Mouse (Mus musculus) heart, embryonic 12.5 days (tissue): ENCODE measurements around the gene Klrb1b. TPM values are rescaled to one million over a fixed set of nuclear protein-coding genes. Genes with fewer than 3 reads are reported as not detected.
"Not testable (repeated sequence)": the region's sequence is repeated elsewhere in the genome, so short reads cannot be mapped to it uniquely, and the experiment has no call there.

Source experiments
- ATAC-seq: fragments of 200-750 bp; cut with Nextera tagmentation; 2 replicates; pipeline ENCODE4 v1.8.0; 2017; ENCODE audit warnings: moderate TSS enrichment, moderate library complexity; ENCODE audit not compliant: insufficient number of reproducible peaks, low FRiP score
- H3K27ac ChIP-seq: fragments of 300-500 bp; sonication (generic); 2 replicates; pipeline ENCODE4 v1.5.1; 2016; ENCODE audit warnings: mild to moderate bottlenecking, moderate library complexity; ENCODE audit not compliant: poor library complexity, severe bottlenecking
- H3K27me3 ChIP-seq: fragments of 300-500 bp; sonication (generic); replicated peaks from 2 replicates; pipeline ENCODE4 v1.6.1; 2016; ENCODE audit warnings: mild to moderate bottlenecking, moderate library complexity
- H3K36me3 ChIP-seq: fragments of 300-500 bp; sonication (generic); 2 replicates; pipeline ENCODE4 v1.6.1; 2016; ENCODE audit warnings: mild to moderate bottlenecking, moderate library complexity
- H3K4me1 ChIP-seq: fragments of 300-500 bp; sonication (generic); replicated peaks from 2 replicates; pipeline ENCODE4 v1.6.1; 2016; ENCODE audit warnings: mild to moderate bottlenecking
- H3K4me2 ChIP-seq: fragments of 300-500 bp; sonication (generic); 2 replicates; pipeline ENCODE4 v1.6.1; 2016; ENCODE audit warnings: mild to moderate bottlenecking, moderate library complexity
- H3K4me3 ChIP-seq: fragments of 300-500 bp; sonication (generic); 2 replicates; pipeline ENCODE4 v1.5.1; 2016; ENCODE audit warnings: mild to moderate bottlenecking
- H3K9ac ChIP-seq: fragments of 300-500 bp; sonication (generic); 2 replicates; pipeline ENCODE4 v1.6.1; 2016; ENCODE audit warnings: mild to moderate bottlenecking, moderate library complexity
- H3K9me3 ChIP-seq: fragments of 300-500 bp; sonication (generic); replicated peaks from 2 replicates; pipeline ENCODE4 v1.6.1; 2016; ENCODE audit warnings: mild to moderate bottlenecking, moderate library complexity
- WGBS: fragments of 180-500 bp; shearing (Covaris S2); methylation state at CpG from one replicate; pipeline ENCODE4 v1.1.7; 2016; 5-methylcytosine and 5-hydroxymethylcytosine counted together
- polyA plus RNA-seq: library from polyadenylated mRNA; unstranded; fragments of >200 nt; fragmentation: Nextera tagmentation; extraction: Ambion mirVana; gene quantifications from 2 replicates; pipeline ENCODE4 v1.2.1, GENCODE M21; 2016

Klrb1b gene
- polyA plus RNA-seq, 1 experiment from 2014 or later, result not detected

DNA sequence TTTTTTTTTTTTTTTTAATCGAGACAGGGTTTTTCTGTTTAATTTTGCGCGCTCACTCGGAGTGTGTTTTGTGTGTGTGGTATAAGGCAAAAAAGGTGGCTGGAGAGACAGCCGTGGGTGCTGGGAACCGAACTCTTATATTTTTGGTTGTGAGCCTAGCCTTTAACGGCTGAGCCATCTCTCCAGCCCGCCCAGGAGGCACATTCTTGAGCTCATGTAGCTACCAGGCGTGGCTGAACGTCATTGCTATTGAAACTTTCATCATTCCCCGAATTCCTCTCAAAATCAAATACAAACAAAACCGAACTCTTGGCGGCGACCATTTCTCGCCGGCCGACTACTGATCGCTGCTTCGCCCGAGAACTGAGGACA, 27.4 kb downstream of the Klrb1b start:
- peak; percentile 41 for ATAC-seq
- Histone ChIP-seq H3K4me3 (peak overlapping the region; percentile 63), H3K9ac (peak overlapping the region; percentile 81), H3K4me2 (peak overlapping the region; percentile 57), H3K4me1 (peaks cover 12% of the 10 kb centered on the region; the same call in 1 of the 2 replicates), H3K27ac (peak overlapping the region; percentile 66)
- WGBS, result under 1% methylated on average over 20 of the region's 20 CpGs
- H3K36me3 ChIP-seq, H3K27me3 ChIP-seq, H3K9me3 ChIP-seq: not testable (repeated sequence)

DNA sequence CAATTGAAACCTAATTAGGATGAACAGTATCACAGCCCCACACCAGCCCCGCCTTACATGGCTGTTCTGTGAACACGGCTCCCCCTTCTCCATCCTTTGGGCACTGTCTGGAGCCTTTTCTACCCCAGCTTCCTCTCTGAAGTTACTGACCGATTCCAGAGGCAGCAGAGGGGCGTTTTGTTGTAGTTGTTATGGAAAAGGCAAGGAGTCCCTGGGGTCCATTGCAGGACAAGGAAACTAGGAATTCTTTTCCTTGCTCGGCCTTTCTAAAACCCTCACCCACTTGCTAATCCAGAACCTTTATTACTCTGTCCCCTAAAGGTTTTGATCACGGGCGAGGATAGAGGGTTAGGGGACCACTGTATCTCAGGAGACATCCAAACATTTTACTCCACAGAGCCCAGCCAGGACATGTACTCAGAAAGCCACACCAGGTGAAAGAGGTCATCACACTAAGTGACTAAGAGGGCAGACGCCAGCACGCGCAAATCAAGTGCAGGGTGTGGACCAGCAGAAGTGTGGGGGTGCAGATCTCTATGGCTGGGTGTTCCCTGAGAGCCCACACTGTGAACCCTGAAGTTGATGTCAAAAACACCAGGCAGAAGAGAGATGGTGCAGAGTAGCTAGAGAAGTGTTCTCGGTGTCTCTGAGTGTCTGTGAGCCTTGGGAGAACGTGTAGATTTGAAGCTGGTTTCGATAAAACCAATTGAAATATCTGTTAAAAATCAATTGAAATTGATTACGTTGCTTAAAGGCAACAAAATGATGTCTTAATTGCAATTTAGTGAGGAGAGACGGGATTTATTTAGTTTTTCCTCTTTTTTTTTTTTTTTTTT, 28.0 kb downstream of the Klrb1b start:
- H3K4me3 ChIP-seq, result peak overlapping the region; percentile 63
- H3K27me3 ChIP-seq, result no peaks in the 10 kb centered on the region
- H3K9ac ChIP-seq, result no peak overlapping the region; the same call in 1 of the 2 replicates
- H3K9me3 ChIP-seq, result no peaks in the 10 kb centered on the region
- H3K4me2 ChIP-seq, result peak overlapping the region; percentile 72
- H3K27ac ChIP-seq, result no peak overlapping the region
- no peak for ATAC-seq
- peaks cover 16% of the 10 kb centered on the region; the same call in 1 of the 2 replicates for H3K4me1 ChIP-seq
- H3K36me3 ChIP-seq, result no peaks in the 10 kb centered on the region
- WGBS, result 13% methylated on average over 15 of the region's 15 CpGs

DNA sequence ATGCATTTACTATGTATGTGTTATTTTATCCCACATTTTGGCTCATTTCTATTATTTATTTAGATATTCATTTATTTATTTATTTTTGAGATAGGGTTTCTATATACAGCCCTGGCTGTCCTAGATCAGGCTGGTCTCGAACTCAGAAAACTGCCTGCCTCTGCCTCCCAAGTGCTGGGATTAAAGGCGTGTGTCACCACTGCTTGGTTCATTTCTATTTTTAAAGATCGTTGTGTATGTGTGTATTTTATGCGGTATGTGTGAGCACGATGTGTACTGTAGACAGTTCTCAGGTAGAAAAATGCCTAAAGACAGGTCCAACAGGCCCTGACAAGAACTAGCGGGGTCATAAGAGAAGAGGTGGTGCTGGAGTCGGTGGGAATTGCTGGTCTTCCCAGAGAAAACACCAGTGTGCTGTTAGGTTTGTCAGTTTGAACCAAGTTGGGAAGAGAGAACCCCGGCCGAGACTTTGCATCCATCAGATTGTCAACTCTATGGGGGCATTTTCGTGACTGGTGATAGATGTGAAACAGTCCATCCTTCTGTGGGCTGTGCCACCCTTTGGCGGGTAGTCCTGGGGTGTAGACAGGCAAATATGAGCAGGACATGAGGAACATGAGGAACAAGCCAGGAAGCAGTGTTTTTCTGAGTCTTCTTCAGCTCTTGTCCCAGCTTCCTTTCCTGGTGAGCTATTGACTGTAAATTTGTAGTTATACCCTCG, 28.8 kb downstream of the Klrb1b start:
- WGBS, result 71% methylated on average over 12 of the region's 12 CpGs

GRCm38 (mm10) chr6:128796321-128796955, 29.7 kb downstream of the Klrb1b start:
- Histone ChIP-seq H3K4me3 (no peak overlapping the region), H3K36me3 (no peaks in the 10 kb centered on the region), H3K4me2 (no peak overlapping the region), H3K9me3 (no peaks in the 10 kb centered on the region), H3K27ac (no peak overlapping the region), H3K27me3 (no peaks in the 10 kb centered on the region), H3K9ac (no peak overlapping the region), H3K4me1 (peaks cover 13% of the 10 kb centered on the region; the same call in 1 of the 2 replicates)
- 71% methylated on average over 8 of the region's 8 CpGs for WGBS
- no peak for ATAC-seq

More for the DNA sequence above, 28.8 kb downstream of the Klrb1b start:
- Histone ChIP-seq H3K4me1 (peaks cover 16% of the 10 kb centered on the region; the same call in 1 of the 2 replicates), H3K9me3 (no peaks in the 10 kb centered on the region), H3K27ac (no peak overlapping the region), H3K4me2 (peak overlapping the region; percentile 72), H3K4me3 (peak overlapping the region; percentile 63), H3K36me3 (no peaks in the 10 kb centered on the region), H3K27me3 (no peaks in the 10 kb centered on the region), H3K9ac (no peak overlapping the region)
- ATAC-seq, result no peak

GRCm38 (mm10) chr6:128793734-128794133, 32.4 kb downstream of the Klrb1b start:
- H3K4me1 ChIP-seq, result peaks cover 11% of the 10 kb centered on the region; the same call in 1 of the 2 replicates
- H3K27me3 ChIP-seq, result no peaks in the 10 kb centered on the region
- H3K36me3 ChIP-seq, result no peaks in the 10 kb centered on the region
- no peak overlapping the region for H3K4me3 ChIP-seq
- WGBS, result 15% methylated on average over 6 of the region's 6 CpGs
- H3K9me3 ChIP-seq, result no peaks in the 10 kb centered on the region
- H3K9ac ChIP-seq, result no peak overlapping the region
- no peak overlapping the region for H3K27ac ChIP-seq
- no peak overlapping the region for H3K4me2 ChIP-seq
- ATAC-seq, result no peak

GRCm38 (mm10) chr6:128790491-128790994, 35.6 kb downstream of the Klrb1b start:
- 76% methylated on average over 4 of the region's 4 CpGs for WGBS
- not testable (repeated sequence) for ATAC-seq, H3K4me2 ChIP-seq

DNA sequence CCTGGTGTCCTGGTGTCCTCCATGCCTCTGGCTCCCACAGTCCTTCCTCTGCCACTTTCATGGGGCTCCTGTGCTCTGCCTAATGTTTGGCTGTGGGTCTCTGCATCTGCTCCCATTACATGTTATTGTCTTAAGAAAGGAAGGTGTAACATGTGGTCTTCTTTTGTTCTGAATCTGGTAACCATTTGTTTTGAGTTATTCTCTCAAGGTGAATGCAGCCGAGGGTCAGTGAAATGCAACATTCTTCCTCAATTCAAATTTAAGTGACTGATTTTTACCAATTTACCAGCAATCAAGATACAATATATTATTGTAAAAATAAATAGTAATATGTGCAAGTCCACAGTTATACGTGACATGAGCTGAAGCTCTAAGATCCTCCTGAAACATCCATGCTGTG, 37.0 kb downstream of the Klrb1b start, which contains the start of gene Klrb1c:
Gene Klrb1c, minus strand, starts transcription at position 101 of the 400 bp plus-strand sequence.
- no peaks in the 10 kb centered on the region for H3K36me3 ChIP-seq
- WGBS, result 77% methylated on average over 2 of the region's 2 CpGs
- H3K4me2 ChIP-seq, result no peak within 1 kb of the TSS

More at GRCm38 (mm10) chr6:128790491-128790994, 35.6 kb downstream of the Klrb1b start:
- not testable (repeated sequence) for H3K27me3 ChIP-seq, H3K4me1 ChIP-seq, H3K36me3 ChIP-seq, H3K4me3 ChIP-seq, H3K9ac ChIP-seq, H3K9me3 ChIP-seq, H3K27ac ChIP-seq

GRCm38 (mm10) chr6:128788517-128788916, 37.6 kb downstream of the Klrb1b start:
- H3K4me3 ChIP-seq, result no peak overlapping the region
- no peak for ATAC-seq
- no peak overlapping the region for H3K4me2 ChIP-seq
- WGBS, result 80% methylated on average over 1 of the region's 1 CpGs
- peaks cover 1% of the 10 kb centered on the region; the same call in 1 of the 2 replicates for H3K4me1 ChIP-seq
- H3K36me3 ChIP-seq, result no peaks in the 10 kb centered on the region
- H3K27me3 ChIP-seq, result no peaks in the 10 kb centered on the region
- H3K27ac ChIP-seq, result no peak overlapping the region
- H3K9ac ChIP-seq, result no peak overlapping the region
- no peaks in the 10 kb centered on the region for H3K9me3 ChIP-seq

More for the DNA sequence above, 37.0 kb downstream of the Klrb1b start, which contains the start of gene Klrb1c:
- Histone ChIP-seq H3K9ac (no peak within 1 kb of the TSS), H3K27ac (no peak within 1 kb of the TSS), H3K27me3 (no peaks in the 10 kb centered on the region), H3K4me1 (peaks cover 5% of the 10 kb centered on the region; the same call in 1 of the 2 replicates), H3K9me3 (no peaks in the 10 kb centered on the region), H3K4me3 (no peak within 1 kb of the TSS)
- no peak for ATAC-seq

- H3K4me1 ChIP-seq, ATAC-seq, H3K27me3 ChIP-seq: not testable (repeated sequence)
These were observed 39.7 kb downstream of the Klrb1b start for GRCm38 (mm10) chr6:128786396-128786795.

GRCm38 (mm10) chr6:128769481-128770253, 56.5 kb downstream of the Klrb1b start:
- H3K27me3 ChIP-seq, result no peaks in the 10 kb centered on the region
- H3K4me1 ChIP-seq, result peaks cover 3% of the 10 kb centered on the region; the same call in 1 of the 2 replicates
- no peaks in the 10 kb centered on the region for H3K36me3 ChIP-seq
- no peak overlapping the region for H3K27ac ChIP-seq
- no peak overlapping the region for H3K4me2 ChIP-seq
- 82% methylated on average over 10 of the region's 10 CpGs for WGBS
- no peak for ATAC-seq
- H3K9ac ChIP-seq, result no peak overlapping the region
- peaks cover 12% of the 10 kb centered on the region for H3K9me3 ChIP-seq
- H3K4me3 ChIP-seq, result no peak overlapping the region

More at GRCm38 (mm10) chr6:128786396-128786795, 39.7 kb downstream of the Klrb1b start:
- WGBS, result 94% methylated on average over 1 of the region's 1 CpGs
- H3K4me3 ChIP-seq, H3K9me3 ChIP-seq, H3K9ac ChIP-seq, H3K27ac ChIP-seq, H3K36me3 ChIP-seq, H3K4me2 ChIP-seq: not testable (repeated sequence)
